Mouse (Mus musculus) heart, adult 18-20 months (tissue): ENCODE results near the gene Ptpro. TPM values are rescaled to one million over a fixed set of nuclear protein-coding genes. Genes with fewer than 3 reads are reported as not detected.

ENCODE experiments used
- DNase-seq, 2 experiments: peaks; one replicate each; pipeline ENCODE4 v3.0.0; 2021 to 2022; ENCODE audit warnings: mixed read lengths in 1 of 2
- total RNA-seq, 2 experiments: library from RNA; stranded (reverse); gene quantifications; 2 replicates each; pipeline ENCODE4 v1.2.3; 2021

The Ptpro gene
- total RNA-seq, 2 experiments from 2014 or later, result 1.6 TPM

DNA sequence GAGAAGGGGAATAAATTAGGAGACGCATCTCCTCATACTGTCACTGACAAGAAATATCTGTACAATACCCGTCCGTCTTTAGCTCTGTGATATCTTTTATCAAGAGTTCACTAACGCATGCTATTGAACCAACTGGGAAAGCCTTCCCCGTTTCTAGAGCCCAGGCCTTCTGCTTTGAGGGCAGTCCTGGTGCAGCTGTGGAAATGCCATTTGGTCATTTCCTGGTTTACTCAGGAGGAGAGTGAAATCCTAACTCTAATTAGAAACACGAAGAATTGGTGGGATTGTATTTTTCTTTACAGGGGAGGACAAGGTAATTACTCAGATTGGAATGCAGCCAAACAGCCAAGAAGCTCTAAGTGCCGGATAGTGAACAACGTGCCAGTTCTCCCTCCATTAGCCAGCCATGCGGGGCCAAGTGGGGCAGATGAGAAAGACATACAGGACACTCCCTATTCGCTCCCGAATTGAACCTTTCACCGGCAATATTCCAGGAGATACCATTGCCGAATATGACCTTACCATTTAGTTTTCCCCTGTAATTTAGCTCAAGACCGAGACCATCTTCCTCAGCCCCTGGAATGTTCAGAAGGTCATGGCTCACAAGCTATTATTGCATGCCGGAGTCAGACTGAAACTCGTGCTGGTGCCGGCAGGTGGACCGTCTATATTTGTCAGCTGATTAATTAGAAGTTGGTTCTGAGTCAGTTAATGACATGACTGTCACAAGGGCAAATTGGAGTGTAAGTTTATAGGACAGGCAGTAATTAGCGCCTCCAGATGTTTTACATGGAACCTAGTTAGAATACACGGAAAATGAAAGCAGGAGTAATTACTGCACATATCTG is 43.1 kb downstream of the Ptpro start:
- DNase-seq, result no peak

DNA sequence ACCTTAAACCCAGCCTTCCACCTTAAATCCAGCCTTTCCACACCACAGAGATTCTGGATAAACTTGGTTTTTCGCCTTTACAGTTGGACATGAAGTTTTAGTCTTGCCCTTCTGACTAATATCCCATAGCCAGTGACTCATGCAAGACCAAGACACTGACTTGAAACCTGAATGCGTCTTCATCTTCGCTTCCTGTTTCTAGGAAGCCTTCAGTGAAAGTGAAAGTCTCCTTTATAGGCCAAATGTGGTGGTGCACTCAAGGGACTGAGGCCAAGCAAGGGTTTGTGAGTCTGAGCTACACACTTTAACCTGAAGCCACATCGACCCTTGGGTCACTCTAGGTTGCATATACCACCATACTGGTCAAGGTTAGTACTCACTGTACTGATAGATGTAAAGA is 50.4 kb downstream of the Ptpro start:
- DNase-seq, result no peak

DNA sequence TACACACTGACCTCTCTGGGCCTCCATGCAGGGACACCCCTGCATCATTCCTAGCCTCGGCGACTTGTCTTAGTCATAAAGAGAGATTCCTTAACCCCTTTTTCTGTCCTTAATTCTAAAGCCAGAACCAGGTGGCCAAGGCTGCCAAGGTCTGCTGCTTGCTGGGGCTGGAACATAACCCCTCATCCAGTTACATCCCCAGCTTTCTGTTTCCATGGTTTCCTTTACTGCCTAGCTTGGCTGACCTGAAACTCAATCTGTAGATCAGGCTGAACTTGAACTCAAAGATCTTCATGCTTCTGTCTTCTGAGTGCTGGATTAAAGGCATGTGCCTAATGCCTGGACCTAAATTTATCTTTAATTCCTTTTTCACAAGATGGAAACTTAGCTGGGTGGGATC is 51.7 kb downstream of the Ptpro start:
- no peak for DNase-seq

DNA sequence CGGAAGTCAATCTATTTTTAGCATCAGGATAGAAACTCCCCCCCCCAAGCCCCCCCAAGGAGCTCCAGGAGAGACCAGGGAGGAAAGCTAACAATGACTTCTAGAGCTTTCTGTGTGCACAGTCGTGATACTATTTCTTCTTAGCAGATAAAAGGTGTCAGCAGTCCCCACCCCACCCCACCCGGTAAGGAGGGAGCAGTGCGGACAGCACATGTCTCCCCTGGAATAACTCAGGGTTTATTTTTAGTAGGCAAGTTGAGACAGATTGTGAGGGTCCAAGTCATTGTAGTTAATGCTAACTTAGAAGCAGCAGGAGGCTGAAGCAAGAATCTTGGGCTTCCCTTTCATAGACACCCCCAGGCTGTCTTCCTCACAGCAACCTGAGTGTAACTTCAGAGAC is 63.1 kb downstream of the Ptpro start:
- DNase-seq, result no peak

DNA sequence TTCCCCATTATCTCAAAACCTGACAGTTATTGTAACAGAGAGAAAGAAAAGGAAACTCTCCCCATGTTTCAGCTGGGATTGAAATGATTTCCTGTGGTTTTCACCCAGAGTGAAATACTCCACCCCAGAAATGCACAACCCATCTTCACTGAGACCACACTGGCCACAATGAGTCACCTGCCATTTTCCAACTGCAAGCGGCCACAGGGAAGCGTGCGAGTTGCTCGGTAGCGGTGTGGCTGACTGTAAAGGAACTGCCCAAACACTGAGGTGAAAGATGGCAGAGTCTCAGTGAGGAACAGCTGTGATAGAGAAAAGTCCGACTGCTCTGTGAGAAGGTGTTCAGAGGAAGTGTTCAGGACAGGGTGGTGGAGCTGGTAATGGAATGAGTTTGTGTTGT is 64.2 kb downstream of the Ptpro start:
- DNase-seq, result no peak

DNA sequence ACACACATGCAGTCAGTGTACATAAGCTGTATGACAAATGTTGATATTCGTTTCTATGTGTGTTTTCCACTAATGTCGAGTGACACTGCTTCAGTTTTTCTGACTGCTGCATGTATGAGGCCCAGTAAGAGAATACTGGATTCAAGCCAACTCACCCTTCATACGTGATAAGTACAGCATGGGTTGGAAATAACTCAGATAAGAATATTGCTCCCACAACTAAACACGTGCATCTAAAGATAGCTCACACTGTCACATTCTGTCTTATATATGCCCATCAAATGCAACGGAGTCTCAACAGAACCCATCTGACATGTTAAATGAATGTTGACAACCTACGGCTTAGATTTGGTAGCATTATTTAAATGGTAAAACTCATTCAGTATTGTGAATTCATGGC is 65.4 kb downstream of the Ptpro start:
- no peak for DNase-seq

DNA sequence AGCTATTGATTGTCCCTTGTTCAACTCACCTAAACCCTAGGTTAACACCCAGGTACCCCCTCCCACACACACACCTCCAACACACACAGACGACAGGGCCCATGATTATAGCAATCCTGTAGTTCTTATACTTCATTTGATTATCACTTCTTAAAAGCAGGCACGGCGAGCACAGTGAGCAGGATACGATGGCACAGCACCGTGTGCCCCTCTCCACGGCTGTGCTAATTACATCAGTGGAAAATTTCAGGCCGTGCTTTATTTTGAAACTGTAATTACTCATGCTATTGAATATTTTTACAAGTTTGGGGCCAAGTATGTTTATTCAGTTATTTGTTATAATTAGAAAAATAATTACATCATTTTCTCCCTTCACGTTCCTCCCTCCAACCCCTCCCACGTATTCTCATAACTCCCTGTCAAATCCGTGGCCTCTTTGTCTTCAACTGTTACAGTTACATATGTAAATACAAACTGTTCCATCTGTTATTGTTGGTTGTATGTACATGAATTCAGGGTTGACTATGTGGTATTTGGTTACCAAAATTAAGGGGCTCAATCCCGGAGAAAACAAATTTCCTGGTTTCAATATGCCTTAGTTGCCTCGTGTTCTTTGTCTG is 66.2 kb downstream of the Ptpro start:
- no peak for DNase-seq

DNA sequence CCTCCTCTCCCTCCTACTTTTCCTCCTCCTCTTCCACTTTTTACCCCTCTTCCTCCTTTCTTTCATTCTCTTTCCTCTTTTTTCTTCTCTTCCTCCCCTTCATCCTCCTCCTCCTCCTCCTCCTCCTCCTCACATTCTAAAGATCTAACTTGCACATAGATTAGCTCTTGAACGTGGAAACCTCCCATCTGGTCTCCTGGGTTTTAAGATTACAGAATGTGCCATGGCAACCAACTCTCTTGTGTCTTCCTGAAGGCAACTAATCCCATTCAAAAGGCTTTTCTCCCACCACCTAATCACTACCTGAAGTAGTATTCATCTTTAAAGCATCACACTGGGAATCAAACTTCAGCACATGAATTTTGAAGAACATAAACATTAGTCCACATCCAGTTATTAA is 67.5 kb downstream of the Ptpro start:
- DNase-seq, result no peak

DNA sequence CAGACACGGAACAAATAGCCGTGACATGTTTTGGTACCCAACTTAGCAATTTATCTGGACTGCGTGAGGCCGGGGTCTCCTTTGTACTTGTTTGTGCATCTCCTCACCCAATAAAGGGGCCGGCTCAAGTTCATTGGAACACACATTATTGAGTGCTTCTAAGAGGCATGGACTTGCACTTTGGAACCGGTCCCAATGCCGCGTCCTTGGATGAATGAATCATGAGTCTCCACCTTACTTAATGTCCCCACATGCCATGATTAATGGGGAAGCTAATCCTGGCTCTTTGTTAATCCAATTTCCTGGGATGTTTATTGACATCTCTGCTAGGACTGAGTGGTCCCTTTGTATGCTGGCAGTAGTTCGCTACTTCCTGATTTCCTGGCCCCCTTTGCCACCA is 75.6 kb downstream of the Ptpro start:
- DNase-seq, result no peak

DNA sequence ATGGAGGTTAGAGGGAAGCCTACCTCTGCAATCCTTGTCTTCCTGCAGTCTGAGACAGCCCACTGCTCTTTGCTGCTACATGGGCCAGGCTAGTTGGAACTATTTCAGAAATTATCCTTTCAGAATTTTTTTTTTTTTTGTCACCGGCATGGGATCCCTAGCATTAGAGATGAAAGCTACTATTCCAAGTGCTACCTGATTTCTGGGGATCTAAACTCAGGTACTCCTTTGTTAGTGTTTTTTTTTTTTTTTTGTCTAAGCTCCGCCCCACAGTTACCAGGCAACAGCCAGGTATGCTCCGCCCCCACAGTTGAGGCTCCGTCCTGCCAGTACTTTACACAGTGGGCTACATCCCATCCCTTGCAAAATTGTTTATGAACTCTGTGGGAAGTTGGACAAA is 76.1 kb downstream of the Ptpro start:
- DNase-seq, result no peak

DNA sequence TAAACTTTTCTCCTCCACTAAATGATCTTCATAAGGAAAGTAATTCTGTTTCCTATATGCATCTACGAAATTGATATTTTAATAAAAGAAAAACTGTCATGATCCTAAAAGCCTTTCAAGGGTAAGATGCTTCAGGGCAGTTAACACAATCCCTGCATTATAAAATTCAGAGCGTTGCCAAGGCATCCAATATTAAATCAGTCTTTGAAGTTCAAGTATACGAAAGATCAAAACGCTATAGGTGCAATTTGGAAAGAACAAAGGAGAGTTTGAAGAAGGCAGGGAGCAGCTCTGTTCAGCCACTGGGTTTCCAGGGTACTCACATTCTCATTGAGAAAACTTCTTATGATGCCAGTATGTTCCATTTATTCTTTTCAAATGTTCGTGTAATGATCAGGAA is 78.7 kb downstream of the Ptpro start:
- DNase-seq, result no peak

DNA sequence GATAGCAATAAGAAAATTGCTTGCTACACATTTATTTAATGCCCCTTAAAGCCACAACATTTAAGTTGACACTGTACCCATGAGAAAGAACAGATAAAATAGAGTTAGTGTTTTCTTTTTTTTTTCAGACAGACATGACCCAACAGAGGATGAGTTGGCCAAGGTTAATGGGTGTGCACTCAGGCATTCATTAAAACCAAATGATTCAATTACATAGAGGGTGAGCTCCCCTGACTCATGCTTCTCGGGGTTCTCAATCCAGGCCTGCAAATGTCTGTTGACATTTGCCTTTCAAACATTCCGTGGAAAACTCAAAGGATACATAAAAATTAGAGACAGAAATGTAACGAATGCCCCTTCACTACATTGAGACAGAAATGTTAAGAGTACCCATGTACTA is 79.7 kb downstream of the Ptpro start:
- DNase-seq, result no peak

DNA sequence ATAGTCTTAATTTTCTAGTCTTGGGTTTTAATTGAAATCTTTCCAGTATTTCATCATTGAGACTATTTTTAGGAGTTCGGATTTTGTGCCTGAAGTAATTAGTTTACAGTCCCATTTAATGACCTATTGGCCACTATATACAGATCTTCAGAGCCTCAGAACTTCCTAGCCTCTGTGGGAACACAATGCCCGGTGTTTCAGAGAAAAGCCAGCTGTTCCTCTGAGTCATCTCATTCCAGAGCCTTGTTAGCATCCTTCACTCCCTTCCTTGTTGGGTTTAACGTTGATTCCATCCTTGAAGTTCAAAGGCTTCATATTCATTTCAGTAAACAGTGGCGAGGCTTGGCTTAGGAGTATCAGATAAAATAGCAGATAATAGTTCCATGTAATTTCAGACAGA is 87.0 kb downstream of the Ptpro start:
- DNase-seq, result no peak

DNA sequence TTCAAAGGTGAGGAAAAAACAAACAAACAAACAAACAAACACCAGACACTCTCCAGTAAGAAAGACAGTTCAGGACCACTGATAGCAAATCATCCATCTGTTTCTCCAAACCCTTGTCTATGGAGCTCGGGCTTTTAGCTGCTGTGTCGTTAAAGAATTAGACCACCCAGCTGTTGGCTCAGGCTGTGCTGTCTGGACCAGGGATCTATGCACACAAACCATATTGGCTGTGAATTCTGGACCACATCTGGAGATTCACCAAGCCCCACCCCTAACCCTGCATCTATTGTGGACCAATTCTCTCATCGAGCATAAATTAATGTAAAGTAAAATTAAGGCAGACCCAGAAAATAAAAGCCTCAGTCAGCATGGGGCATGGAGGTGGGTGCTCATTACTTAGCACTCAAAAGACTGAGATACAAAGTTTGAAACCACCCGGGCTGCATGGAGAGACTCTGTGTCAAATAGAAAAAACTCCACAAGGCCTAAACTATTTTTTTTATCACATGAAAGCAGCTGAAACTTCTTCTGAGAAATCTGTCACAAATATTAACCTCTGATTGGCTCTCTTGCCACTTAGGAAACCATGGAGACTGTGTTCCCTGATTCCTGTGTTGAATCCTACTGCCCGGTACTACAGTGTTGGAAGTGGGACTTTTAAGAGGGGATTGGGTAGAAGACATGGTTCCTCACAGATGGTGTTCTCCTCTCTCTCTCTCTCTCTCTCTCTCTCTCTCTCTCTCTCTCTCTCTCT is 91.7 kb downstream of the Ptpro start:
- no peak for DNase-seq

DNA sequence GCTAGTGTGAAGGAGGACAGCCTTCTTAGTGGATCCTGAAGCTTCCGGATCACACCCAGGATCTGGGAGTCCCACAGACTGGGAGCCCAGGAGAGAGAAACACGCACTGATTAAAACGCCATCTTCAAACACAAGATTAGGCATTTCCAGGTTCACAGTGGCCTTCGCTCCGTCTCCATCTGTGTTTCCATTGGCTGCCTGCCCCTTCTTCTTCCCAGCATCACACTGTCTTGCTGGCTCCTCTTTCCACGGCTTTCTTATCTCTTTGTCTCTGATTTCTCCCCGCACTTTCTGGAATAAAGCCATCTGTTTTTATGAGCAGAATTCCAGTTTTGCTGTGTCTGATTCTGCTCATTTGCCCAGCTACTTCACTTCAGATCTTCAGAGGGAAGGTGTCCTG is 108.0 kb downstream of the Ptpro start:
- DNase-seq, result no peak

DNA sequence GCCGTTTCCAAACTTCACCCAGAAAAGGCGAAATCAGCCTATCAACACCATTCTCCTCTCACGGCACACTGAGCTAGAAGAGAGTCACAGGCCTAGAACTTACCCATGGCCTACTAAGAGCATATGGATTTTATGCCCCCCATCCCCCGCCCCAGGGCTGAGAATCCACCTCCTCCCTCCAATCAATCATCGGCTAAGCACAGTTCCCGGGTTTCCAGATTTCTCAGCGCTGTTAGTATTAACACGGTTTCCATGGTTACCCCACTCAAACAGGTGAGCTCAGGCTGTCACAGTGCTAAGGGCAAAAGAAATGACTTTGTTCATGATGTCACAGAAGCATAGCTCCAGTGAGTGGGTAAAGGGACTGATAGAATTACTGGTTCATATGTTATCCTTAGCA is 110.1 kb downstream of the Ptpro start:
- DNase-seq, result no peak

DNA sequence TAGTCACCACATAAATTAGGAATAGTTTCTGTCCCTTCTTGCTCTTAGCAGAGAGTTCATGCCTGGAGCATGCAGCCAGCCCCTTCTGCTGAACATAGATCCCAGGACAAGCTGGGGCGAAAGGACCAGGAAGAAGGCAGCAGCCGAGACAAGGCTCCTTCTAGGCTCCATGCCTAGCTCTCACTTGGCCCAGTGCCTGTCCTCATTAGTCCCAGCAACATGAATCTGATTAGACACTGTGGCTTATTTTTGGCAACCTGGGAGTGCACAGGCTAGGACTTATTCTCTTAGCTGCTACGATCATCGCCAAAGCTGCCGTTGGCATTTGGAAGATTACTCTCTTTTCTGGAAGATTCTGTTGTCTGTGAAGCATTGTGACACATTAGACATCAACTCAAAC is 112.6 kb downstream of the Ptpro start:
- DNase-seq, result peak; percentile 29 to 45

DNA sequence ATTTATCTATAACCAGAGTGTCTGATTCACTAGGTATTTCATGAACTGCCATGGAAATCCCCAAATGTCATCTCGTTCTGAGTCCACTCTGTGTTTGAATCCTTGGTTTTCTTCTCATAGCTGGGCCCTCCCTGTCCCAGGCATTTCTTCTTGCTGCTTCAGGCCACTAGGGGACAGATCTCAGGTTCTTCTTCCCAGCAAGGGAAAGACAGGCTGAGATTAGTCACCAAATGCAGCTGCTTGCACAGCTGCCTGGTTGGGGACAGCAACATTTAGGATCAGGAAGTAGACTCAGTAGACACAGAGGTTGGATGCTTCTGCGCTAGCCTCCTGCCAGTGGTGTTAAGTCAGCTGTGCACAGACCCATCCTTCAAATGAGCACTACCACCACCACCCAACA is 113.5 kb downstream of the Ptpro start:
- DNase-seq, result no peak

DNA sequence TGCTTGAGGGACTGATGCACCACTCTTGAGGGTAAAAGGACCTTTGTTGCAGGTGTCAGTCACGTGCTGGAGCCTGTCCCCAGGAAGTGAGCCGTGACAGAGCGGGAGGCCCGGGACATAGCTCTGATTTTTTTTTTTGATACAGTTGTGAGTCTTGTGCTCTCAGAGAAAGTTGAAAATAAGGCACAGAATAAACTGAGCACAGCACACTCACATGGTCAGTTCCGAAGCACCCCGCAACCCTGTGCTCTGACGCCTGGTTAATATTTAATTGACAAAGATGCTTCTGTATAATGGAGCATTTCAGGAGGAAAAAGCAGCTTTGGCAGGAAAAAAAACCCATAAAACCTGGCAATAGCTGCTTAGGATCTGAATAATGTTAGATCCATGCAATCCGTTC is 118.6 kb downstream of the Ptpro start:
- no peak for DNase-seq

DNA sequence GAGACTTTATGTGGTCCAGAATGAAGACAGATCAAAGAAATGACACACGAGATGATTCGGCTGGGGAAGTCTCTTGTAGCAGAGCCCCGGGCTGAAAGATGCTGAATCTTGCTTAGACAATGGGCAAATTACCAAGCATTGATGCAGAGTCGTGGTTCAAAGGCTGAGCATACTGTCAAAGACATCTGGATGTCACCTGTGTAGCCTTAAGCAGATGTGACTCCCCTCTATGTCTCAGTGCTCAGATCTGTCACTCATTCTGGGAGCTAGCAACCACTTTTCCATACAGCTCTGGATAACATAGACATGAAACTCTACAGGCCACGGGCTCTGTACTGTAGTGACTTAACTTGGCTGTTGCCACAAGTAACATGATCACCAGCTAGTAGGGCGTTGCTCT is 119.3 kb downstream of the Ptpro start:
- DNase-seq, result no peak

DNA sequence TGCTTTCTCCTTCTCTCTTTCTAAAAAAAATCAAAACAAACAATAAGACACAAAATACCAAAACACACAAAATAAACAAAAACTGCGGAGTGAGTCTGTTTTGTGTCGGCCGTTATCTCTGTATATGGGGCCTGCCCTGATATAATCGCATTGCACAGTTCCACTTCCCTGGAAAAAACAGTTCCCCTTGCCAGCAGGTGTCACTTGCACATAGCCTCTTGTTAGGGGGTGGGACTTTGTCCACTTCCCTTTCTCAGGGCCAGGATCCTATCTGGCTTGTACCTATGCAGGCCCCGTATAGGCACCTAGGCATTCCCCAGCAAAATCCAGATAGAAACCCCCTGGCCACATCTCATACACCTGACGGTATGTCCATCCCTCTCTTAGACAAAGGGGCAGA is 121.8 kb downstream of the Ptpro start:
- DNase-seq, result no peak

DNA sequence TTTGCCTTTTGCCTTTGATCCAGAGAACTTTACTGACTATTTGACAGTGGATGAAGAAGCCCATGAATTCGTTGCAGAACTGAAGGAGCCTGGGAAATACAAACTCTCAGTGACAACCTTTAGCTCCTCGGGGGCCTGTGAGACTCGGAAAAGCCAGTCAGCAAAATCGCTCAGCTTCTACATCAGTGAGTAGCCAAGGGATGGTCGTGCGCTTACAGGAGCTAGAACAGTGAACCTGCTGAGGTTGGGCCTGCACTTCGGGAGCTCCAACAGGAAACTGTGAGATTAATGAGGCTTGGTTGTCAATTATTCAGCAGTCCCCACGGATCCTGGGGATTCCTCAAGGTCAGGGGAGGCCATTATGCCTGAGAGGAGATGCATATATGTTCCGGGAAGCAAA is 130.4 kb downstream of the Ptpro start:
- no peak for DNase-seq

DNA sequence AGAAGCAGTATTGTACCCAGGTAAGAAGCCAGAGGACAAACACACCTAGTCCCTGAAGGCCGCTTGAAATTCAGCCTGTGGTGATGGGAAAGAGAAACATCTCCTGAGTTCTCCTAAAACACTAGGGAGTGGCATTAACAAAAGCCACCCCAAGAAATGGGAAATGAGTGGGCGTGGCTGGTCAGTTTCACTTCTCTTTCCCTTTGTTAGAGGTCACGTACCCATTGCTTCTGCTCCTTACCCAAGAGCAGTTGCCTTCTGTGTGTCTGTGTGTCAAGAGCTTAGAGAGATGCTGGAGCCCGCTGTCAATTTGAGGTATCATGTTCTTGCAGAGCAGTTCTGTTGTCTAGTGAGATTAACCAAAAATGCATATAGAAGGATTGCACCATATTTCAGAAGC is 134.2 kb downstream of the Ptpro start:
- peak; percentile 32 to 66 for DNase-seq

DNA sequence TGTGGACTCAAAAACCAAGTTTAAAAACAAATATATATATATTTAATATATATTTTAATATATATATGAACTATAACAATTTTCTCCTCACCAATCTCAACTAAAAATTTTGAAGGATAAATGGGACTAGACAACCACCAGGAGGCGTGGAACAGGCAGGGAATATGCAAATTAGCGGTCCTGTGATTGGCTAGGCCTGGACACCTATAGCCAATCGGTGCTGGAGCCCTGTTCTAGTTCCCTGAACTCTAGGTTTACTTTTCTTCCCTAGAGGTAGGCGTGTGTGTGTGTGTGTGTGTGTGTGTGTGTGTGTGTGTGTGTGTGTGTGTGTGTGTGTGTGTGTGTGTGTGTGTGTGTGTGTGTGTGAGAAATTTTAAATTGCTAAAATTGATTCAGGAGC is 134.8 kb downstream of the Ptpro start:
- DNase-seq, result no peak
